Mouse (Mus musculus) cerebellum, adult 11 months (tissue): ENCODE measurements at regions not wholly inside any gene's neighbourhood (a gene's known extent, or its start where the extent isn't known, plus 50 kb on each side); places are given as distances from the start of the nearest gene placed in this dataset.

Source experiments
- DNase-seq: peaks from one replicate; pipeline ENCODE4 v3.0.0; 2022

DNA sequence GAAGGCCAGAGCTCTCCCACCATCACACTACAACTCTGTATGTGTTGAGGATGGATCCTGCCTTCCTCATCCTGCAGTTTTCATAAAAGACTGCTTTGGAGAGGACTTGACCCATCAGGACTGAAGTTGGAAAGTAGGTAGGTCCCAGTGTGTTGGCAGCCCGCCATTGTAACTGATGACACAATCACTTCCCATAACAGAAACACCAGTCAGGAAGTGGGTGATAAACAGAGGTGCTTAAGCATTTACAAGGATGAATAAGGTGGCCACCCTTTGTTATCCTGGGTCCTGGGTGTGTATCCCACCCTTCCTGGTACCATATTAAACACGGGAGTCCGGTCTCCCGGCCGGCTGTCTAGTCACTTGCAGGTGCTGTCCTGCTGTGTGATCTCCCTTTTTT, 118.3 kb downstream of the Snx10 start:
- DNase-seq = no peak

DNA sequence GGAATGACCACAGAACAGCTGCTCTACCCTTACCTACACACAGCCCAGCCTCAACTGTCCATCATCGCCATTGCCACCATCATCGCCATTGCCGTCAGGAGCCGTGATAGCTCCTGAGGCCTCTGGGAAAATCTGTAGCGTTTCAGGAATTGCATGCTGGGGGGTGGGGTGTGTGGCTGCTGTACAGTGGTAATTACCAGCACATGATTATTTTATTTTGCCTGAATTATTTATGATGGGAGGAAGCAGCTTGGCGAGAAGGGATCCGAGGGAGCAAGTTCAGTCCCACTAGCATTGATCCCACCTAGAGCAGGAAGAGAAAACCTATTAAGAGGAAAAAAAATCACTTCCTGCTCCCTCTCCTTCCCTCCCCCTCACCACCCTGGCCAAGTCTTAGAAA, 125.1 kb downstream of the Snx10 start:
- DNase-seq = no peak

DNA sequence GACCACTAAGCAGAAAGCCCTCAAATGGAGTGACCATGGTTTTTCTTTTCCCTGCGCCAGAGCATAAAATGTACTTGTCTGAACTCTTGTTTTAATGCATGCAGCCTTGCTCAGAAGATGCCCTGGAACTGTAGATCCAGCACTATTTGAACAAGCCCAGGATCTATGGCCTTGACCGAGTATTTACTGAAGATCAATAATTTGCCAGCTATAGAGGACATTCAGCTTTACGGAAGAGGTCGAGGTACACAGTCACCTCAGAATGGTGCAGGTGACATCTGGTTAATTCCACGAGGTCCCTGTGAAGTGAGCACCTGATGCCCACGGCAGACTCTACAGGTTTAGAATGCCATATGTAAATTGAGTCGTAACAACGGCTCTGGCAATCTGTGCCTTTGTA, 130.1 kb downstream of the Snx10 start:
- no peak for DNase-seq

DNA sequence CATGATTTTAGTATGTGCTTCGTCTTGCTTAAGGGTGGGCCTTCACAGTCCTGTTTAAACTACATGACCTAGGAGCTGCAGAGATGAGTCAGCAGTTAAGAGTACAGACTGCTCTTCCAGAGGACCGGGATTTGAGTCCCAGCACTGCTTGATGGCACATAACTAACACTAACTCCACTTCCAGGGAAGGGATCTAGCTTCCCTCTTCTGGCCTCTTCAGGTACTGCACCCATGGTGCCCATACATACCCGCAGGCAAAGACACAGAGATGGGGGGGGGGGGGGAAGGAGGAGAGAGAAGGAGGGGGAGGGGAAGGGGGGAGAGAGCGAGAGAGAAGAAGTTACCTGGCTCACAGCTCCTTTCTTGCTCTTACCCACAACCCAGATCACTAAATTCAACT, 131.3 kb downstream of the Snx10 start:
- no peak for DNase-seq

DNA sequence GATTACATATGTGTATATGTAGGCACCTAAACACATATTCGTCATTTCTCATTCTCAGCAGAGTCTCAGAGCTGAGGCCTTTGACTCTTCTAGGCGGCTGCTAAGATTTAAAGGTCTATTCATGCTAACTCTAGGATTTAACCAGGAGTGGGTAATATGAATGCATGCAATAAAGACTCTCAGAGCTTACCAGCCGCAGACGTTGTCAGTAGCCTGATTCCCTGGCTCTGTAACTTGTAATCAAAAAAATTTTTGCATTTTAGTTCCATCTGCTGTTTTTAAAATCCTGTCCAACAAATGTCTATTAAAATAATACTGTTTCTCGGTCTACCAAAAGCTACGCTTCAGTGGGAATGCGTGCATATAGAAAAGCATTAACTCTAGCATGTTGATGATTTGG, 132.4 kb downstream of the Snx10 start:
- DNase-seq = no peak

DNA sequence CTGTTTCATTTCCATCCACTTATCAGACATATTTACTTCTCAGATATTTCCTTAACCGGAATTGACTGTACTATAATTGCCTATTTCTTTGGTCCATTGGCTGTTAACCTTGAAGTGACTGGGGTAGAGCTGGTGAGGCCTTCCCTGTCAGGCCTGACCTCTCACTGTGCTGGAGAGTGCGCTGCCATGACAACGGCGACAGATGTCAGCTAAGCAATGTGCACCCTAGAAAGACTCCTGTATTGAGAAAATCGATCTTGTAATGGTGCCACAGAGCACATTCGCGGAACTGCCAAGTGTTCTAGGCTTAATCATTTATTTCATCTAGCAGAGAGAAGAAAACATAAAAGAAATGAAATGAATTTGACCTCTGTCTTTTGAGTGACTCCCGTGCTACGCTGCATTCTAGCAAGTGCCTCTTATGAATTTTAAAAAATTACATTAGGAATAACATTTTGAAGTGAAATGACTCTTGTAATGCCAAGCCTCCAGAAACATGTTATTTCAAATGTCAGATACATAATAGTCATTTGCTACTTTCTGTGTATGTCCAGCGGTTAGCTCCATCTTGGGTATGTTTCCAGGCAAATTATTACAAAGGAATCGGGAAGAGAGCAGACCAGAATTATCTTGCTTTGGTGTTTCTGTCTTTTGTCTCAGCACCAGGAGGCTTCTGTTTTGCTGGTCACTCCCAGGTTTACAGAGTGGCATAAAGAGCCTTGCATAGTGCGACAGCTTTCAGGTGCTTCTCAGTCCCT, 133.4 kb downstream of the Snx10 start:
- DNase-seq = no peak

DNA sequence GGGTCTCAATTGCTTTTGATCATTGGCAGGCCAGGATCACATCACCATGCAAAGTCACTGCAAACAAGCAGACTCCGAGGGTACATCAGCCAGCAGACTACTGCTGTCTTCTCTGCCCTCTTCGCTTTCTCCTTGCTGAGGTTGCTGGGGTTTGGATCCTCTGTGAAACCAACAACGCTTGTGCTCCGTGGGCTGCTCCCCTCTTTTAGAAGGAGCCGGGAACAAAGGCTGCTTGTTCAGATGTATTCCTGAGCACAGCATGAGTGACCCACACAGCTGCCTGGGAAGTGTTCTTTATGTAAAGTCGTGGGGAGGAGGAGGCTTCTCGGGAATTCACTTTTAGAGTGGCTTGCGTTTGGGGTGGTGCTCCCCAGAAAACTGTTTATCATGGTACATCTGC, 134.7 kb downstream of the Snx10 start:
- DNase-seq = no peak

DNA sequence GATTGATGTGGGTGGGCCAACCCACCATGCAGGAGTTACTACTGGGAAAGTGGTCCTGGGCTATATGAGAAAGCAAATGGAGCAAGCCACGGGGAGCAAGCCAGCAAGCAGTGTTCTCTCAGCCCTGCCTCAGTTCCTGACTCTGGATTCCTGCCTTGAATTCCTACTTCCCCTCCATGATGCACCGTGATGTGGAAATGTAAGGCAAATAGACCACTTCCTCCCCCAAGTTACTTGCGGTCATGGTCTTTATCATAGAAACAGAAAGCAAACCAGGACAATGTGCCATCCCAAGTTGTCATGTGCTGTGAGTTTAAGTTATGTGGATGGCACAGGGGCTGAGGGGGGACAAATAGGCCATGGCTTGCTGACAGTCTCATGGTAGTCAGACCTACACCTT, 139.5 kb downstream of the Snx10 start:
- no peak for DNase-seq

DNA sequence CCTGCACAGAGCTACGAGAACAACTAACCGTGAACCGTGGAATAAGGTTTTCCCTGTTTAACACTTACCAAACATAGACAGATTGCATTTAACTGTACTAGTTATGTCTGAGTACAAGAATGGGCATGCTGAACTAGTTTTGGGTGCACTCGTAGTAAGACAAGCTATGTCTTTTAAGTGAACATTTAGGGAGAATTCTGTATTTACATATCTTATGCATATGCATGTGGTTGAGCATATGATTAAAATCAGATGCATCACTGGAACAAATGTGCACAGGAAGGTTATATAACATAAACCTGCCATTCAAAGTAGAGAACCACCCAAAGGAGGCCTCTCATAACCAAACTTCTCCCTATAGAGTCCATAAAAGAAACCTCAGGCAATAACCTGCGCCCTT, 140.3 kb downstream of the Snx10 start:
- no peak for DNase-seq

DNA sequence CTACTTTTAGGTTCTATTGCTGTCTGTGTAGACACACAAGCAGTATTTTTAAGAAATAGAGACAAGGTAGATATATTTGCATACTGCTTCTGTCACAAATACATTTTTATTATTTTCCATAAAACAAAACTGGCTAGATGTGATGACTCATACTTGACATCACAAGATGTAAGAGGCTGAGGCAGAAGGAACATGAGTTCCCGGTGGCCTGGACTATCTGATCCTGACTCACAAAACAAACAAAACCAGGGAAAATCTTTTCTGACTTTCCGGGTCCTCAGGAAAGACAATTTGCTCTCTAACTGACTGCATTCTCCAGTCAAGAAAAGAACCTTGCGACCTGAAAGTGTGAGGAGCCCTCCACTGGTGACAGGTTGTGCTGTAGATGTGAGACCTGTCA, 143.3 kb downstream of the Snx10 start:
- no peak for DNase-seq

DNA sequence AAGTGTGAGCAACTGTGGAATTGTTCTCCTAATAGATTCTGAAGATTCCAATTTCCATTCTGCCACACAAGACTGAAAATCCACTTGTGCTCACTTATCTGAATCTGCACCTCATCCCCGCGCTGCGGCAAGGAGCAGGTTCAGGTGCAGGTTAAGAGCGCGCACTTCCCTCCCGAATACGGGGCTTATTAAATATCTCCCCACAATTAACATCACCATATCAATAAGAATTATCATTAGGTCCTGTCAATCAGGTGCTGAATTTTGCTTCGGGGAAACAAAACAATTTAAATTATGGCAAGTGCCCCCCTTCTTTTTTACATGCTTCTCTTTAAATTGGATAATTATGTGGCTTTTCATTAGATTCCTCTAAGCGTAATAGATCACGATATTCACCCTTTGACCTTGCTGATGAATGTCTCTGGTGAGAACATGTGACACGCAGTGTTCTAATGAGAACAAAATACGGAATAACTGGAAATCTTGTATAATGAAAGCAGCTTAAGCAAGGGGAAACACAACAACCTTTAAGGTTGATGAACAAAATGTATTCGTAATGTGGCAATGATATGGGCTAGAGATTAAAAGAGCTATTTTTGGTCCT, 151.7 kb downstream of the Snx10 start:
- no peak for DNase-seq

DNA sequence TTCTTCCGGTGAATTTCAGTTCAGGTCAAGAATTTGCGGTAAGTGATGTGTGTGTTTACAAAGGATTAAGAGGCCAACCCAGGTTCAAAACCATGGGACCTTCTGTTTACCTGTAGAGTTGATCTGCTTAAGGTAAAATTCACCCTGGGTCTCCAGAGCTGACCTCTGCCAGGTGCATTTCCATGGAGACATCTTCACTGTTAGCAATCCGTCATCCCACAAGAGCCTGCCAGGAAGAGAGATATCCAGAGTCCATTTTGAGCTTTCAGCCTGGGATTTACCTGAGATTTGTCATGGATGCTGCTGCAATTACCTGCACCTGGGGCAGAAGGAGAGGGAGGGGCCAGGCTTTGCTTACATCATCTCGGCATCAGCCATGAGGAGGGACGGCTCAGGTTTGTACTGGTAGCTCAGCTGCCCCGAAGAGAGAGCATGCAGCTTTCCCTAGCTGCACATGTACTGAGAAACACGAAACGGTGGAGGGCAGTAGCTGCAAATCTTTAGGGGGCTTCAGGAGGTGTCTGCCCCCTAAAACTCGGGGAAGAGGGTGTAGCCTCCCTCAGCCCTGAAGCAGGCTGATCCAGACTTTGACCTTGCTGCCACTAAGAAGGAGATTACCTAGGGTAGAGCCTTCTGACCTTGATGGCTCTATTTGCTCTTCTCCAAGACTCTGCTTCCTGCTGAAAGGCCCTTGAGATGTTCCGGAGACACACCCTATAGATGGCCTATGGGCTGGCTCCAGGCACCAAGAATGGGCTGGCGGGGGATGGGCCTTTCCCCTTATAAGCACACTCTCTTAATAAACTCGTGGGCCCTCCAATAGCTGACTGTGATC, 153.7 kb downstream of the Snx10 start:
- DNase-seq = no peak

DNA sequence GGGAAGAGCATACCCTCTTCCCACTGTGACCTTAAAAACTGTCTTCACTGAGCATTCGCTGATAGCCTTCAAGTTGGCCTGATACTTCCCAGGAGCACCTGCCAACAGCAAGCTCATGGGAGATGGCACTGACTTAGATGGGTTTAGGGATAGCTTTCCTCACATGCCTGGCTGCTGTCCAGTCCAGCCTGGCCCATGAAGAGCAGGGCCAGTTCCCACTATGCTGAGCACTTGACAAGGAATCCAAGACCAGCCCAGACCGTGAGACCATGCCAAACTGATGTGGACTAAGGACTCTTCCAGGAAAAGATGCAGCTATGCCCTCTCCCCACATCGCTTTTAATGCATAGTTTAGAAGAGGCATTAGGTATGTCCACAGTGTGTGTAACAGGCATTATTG, 155.0 kb downstream of the Snx10 start:
- DNase-seq = no peak

DNA sequence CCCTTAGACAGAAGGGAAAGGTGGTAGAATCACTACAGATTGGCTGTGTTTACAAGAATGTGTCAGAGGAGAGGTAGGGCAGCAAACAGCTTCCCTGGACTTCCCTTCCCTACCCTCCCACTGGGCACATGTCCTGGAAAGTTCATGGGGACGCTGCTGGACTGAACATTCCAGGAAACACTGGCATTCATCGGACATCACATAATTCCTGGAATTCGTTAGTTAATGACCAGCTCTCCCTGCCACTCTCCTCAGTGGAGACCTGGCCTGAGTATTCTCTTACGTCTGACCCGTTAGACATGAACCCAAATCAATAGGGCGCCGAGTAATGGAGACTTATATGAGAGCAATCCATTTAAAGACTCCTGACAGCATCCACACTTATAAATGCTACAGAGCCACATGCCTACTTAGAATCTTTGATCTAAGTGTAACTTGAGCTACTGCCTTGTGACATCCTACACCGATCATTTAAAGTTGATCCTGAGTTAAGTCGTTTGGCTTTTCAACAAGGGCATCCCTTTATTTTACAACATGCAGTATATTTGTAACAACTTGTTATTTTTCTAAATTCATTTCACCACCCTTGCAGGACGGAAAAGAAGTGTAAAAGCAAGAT, 156.6 kb downstream of the Snx10 start:
- no peak for DNase-seq

DNA sequence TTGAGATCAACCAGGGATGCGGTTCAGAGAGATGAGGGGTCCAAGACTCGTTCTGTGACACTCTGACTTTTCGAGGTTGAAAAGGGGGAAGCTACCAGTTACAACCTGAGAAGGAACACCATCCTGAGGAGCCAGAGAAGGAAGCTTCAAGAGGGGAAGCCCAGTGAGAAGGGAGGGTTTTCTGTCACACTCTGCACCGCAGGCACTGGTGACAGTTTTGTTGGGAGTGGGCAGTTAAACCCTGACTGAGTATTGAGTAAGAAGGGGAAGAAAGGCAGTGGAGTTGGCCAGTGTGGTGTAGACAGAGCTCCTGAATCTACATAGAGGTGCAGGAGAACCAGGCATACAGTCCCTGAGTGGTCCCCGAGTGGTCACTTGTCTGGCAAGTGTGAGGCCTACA, 159.4 kb downstream of the Snx10 start:
- no peak for DNase-seq

DNA sequence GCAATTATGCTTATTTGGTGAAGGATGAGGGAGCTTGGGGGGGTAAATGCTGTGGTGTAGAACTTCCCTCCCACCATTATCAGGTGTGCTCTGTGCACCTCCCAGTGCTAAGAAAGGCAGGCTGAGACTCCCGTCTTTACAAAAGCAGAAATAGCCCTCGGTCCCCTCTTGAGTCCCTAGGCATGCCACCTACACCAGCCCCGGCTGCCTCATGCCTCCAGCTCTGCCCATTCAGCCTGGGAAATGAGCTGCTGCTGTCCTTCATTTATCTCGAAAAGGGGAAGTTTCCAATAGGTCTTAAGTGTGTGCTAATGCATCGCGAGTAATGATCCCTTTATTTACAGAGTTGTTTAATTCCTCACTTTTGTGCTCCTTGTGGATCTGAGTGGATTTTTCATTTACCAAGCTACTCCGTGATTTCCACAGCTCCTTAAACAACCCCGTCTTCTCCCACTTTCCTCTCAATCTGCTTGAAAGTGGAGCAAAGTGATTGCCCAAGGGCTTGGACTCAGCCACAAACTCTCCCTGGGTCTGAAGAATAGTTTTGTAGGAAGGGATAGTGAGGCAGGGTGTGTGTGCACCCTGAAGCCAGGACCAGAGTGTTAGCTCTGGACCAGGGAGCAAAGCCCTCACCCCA, 162.1 kb downstream of the Snx10 start:
- no peak for DNase-seq

DNA sequence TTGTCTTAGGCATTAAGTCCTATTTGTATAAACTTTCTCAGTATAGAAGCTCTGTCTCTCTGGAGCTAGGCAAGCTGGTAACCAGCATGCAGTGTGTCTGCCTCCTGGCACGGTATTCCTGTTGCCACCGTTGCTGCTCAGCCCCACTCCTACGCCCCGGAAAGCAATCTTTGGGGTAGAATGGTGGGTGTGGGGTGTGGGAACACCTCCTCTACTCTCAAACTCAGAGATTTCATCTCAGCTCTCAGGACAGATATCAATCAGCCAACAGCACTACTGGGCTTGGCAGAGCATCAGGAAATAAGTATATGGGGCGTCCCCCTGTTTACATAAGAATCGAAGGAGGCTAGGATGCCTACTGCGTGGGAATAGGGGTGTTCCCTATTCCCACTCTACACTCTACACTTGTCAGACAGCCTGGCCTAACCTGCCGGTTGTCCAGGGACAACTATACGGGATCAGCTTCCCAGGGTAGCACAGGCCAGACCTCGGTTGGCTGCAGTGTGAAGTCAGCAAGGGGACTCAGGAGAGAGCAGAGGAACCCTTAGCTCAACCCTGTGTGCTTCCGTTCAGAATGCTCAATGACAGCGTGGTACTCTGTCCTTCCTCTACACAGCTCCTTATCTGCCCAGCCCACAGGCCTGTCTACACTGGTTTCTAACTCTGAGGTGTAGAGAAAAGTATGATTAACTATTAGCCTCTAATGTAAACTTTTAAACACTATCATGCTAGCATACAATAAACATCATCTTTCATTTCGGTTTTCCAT, 167.3 kb downstream of the Snx10 start:
- DNase-seq = no peak

DNA sequence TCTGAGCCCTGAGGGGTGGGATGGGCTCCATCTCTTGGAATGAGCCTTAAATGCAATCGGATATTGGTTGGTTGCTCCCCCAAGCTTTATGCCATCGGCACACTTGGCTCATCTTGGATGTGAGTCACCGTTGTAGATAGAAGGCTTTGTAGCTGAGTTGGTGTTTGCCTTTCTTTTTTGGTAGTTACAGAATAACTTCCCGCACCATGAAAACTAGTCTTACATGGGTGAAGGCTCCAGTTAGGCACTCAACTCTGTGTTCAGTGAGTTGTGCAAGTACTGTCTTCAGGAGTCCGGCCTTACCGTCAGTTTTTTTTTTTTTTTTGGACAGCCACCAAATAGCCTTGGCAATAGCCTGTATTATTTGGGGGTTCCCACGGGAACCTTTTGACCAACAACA, 170.3 kb downstream of the Snx10 start:
- DNase-seq = no peak

DNA sequence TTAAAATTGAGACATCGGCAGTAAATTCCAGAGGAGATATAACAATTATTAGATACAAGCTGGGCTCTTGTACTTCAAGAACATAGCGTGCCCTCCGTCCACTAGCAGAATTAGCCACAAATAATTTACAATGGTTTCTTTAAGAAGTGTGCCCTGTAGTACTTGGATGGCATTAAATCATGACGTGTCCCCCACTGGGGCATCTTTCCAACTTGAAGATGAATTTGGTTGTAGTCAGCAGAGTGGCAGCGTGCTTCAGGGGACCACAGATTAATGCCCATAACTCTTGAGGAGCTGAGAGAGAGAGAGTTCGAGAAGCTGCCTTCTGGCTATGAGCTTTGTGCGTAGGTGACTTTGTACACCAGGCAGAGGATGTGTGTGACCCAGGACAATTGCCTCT, 172.7 kb downstream of the Snx10 start:
- no peak for DNase-seq

DNA sequence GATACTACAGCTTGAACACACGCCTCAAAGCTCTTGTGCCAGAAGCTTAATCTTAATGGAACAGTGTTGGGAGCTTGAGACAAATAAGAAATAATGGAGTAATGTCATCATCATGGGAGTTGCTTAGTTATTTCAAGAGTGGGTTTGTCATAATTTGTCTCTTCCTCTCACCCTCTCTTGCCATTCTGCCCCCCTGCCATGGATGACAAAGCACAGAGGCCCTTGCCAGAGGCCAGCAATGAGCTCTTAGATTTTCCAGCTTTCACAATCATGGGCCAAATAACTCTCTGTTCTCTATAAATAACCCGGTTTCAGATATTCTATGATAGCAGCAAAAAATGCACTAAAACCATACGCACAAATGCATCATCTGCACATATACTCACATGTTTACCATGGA, 174.1 kb downstream of the Snx10 start:
- no peak for DNase-seq

DNA sequence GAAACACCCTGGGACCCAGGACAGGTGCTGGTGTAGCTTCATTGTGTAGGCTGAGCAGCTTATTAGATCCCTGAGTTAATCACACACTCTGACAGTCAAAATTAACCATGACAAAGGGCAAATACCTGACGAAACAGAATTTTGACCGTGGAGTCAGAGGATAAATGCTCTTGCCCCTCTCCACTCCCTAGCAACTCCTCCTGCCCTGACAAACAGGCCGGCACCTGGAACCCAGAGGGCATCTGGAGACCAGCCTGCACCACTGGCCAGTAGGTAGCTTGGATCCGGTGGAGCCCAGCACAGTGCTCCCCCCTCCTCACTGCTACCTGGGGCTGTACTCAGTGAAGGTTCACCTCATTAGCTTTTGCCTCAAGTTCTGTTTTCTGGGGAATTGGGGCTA, 174.5 kb downstream of the Snx10 start:
- no peak for DNase-seq

DNA sequence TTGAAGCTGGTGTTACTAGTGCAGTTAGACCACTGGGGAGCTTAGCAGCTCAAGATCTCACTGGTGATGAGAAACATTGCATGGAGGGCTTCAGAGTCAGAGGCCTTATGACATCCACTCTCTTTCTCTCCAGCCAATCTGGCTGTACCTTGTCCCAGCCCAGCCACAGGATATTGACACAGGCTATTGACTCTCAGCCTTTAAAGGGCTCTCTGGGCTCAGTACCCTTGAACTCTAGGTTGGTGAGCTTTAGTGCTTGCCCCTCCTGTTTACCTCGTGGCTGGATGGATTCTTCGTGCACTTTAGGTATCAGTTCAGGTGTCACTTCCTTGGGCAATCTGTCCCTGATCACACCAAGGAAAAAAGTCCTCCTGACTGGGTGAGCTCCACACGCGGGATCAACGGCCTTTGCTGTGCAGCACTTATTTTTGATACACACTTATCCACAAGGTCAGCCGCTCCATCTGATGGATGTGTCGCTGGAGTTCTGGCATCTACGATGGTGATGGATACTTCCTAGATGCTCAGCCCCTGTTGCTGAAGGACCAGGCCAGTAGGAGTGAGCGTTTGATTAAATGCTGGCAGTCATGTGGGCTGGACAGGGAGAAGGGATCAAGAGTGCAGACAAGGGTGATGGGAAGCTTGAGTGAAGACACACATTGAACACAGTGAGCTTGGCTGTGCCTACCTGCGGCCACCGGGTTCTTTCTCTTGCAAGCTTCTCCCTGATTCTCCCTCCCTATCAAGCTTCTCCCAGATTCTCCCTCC, 177.7 kb downstream of the Snx10 start:
- no peak for DNase-seq
